Mouse (Mus musculus): Measurements from ENCODE around the gene Vmn1r188. TPM values are rescaled to one million over a fixed set of nuclear protein-coding genes. Genes with fewer than 3 reads are reported as not detected.
"Not testable (repeated sequence)": the region's sequence is repeated elsewhere in the genome, so short reads cannot be mapped to it uniquely, and the experiment has no call there.

Vmn1r188 gene
- polyA plus RNA-seq, 1 experiment from 2014 or later, result not detected

DNA sequence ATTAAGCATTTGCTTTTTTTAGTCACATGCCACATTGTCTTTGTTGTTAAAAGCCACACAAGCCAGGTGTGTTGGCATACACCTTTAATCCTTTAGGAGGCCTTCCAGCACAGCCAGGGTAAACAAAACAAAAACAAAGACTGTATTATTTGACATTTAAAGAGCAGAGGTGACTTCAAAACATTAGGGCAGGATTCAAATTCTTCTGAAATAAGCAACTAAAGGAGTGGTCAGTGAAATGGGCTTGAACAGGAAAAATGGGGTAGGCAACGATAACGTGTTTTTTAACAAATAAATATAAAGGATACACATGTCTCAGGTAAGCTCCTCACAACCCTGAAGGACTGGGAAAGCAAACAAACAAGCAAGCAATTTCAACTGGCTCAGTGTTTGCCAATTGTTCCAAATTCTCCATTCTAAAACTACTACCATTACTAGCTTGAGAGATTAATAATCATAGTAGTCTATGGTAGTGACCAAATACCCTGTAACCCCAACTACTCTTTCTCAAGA, 44.2 kb upstream of the Vmn1r188 start:
- peak overlapping the region; percentile 73 for H3K9ac ChIP-seq (ENCODE audit: low read depth, low read length)
- peak overlapping the region; percentile 40 for H3K4me3 ChIP-seq (ENCODE audit: low read depth, low read length)
- peaks cover 22% of the 10 kb centered on the region for H3K4me1 ChIP-seq (replicated peaks; ENCODE audit: control insufficient read depth, insufficient read depth, low read length)
- no peaks in the 10 kb centered on the region for H3K36me3 ChIP-seq (ENCODE audit: control insufficient read depth, insufficient read depth, low read length)
- 5% methylated on average over 2 of the region's 2 CpGs for WGBS
- no peaks in the 10 kb centered on the region for H3K27me3 ChIP-seq (replicated peaks; ENCODE audit: control insufficient read depth, insufficient read depth, low read length)
- DNase-seq (ENCODE audit: low spot score), result no peak
- H3K9me3 ChIP-seq (ENCODE audit: control insufficient read depth, low read length), result no peaks in the 10 kb centered on the region
- H3K27ac ChIP-seq (ENCODE audit: low read depth, low read length), result peak overlapping the region; percentile 99
- H3K4me2 ChIP-seq, result peak overlapping the region; percentile 71
- no peak for ATAC-seq (replicated peaks; ENCODE audit: low FRiP score)

DNA sequence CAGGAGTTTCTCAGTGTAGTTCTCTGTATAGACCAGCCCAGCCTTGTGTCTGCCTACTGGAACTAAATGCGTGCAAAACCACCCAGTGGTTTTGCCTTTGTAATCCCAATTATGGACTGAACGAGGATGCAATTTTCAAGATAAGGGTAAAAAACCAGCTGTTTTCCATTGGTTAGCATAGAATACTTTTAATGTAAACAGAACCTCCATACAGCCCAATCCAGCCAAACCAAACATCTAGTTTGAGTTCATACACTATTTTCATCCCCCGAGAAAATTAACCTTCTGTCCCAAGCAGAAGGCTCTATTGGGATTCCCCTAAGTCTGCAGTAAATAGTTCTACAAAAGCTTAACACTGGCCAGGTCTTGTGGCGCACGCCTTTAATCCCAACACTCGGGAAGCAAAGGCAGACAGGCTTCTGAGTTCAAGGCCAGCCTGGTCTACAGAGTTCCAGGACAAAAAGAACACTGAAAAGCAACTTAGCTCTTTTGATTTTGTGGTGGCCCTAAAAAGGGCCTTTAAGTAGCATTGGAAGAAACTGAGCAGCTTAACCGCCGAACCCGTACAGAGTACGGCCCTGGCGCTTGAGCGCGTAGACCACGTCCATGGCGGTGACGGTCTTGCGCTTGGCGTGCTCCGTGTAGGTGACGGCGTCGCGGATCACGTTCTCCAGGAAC, 43.6 kb upstream of the Vmn1r188 start:
- H3K9ac ChIP-seq (ENCODE audit: low read depth, low read length), result peak overlapping the region; percentile 73
- H3K4me1 ChIP-seq (replicated peaks; ENCODE audit: control insufficient read depth, insufficient read depth, low read length), result peaks cover 22% of the 10 kb centered on the region
- peak overlapping the region; percentile 40 for H3K4me3 ChIP-seq (ENCODE audit: low read depth, low read length)
- peak; percentile 49 for ATAC-seq (replicated peaks; ENCODE audit: low FRiP score)
- H3K9me3 ChIP-seq (ENCODE audit: control insufficient read depth, low read length), result no peaks in the 10 kb centered on the region
- WGBS, result under 1% methylated on average over 17 of the region's 24 CpGs
- peak overlapping the region; percentile 99 for H3K27ac ChIP-seq (ENCODE audit: low read depth, low read length)
- DNase-seq (ENCODE audit: low spot score), result peak; percentile 68
- H3K4me2 ChIP-seq, result peak overlapping the region; percentile 71
- H3K36me3 ChIP-seq (ENCODE audit: control insufficient read depth, insufficient read depth, low read length), result no peaks in the 10 kb centered on the region
- no peaks in the 10 kb centered on the region for H3K27me3 ChIP-seq (replicated peaks; ENCODE audit: control insufficient read depth, insufficient read depth, low read length)

DNA sequence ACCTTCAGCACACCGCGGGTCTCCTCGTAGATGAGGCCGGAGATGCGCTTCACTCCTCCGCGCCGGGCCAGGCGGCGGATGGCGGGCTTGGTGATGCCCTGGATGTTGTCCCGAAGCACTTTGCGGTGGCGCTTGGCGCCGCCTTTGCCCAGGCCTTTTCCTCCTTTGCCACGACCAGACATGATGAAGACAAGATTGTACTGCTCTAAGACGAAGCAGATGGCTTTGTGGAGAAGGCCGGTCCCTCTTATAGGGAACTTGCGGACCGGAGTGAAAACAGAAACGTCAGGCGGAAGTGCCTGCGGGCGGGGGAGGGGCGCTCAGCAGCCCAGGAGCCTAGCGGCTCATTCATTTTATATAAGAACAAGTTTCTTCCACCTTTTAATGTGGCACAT, 43.1 kb upstream of the Vmn1r188 start, which contains the start of gene Hist1h4i:
Hist1h4i (minus strand) TSS at position 221 of the 395 bp plus-strand sequence.
- H3K9me3 ChIP-seq (ENCODE audit: control insufficient read depth, low read length); H3K36me3 ChIP-seq (ENCODE audit: control insufficient read depth, insufficient read depth, low read length); H3K27me3 ChIP-seq (replicated peaks; ENCODE audit: control insufficient read depth, insufficient read depth, low read length): not testable (repeated sequence)
- DNase-seq (ENCODE audit: low spot score) (peak; percentile 95), ATAC-seq (replicated peaks; ENCODE audit: low FRiP score) (peak; percentile 61)
- peak within 1 kb of the TSS; percentile 46 for H3K4me3 ChIP-seq (ENCODE audit: low read depth, low read length)
- H3K4me2 ChIP-seq, result peak within 1 kb of the TSS; percentile 71
- peaks cover 22% of the 10 kb centered on the region for H3K4me1 ChIP-seq (replicated peaks; ENCODE audit: control insufficient read depth, insufficient read depth, low read length)
- peak within 1 kb of the TSS; percentile 99 for H3K27ac ChIP-seq (ENCODE audit: low read depth, low read length)
- H3K9ac ChIP-seq (ENCODE audit: low read depth, low read length), result peak within 1 kb of the TSS; percentile 80
- whole genome bisulfite sequencing, result under 1% methylated on average over 23 of the region's 27 CpGs

DNA sequence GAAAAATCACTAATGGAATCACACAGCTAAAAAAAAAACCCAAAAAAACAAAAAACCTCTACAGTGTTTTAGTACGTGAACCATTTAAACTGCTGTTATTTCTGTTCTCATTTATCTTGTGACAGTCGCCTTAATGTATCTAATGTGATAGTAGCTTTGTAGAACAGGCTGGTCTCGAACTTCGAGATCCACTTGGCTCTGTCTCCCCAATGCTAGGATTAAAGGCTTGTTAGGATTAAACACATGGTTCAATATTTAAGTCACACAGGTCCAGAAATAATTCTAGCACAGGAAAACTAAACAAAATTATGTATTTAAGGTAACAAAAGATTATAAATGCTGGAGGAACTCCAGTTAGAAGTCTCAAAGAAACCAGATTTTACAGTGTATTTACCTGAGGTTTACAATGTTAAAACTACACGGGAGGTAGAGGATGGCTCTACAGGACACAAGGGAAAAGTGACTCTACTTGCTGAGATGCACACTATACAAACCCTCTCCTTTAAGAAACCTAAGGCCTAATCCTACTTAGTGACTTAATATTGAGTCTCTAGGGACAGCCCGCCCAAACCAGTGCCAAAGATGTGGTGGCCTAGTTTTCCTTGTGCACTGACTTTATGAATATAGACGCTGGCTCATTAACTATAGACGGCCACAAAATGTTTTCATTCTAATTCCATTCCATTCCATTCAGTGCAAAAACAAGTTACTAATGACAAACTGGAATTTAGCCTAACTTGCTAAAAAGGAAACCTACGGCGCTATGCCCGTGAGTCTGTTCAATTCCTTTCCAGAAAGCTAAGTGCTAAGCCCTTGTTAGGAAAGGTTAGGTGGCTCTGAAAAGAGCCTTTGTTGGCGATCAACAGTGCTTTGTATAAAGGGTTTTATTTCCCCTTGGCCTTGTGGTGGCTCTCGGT, 42.3 kb upstream of the Vmn1r188 start:
- ATAC-seq (replicated peaks; ENCODE audit: low FRiP score) (no peak), DNase-seq (ENCODE audit: low spot score) (peak; percentile 51)
- no peaks in the 10 kb centered on the region for H3K27me3 ChIP-seq (replicated peaks; ENCODE audit: control insufficient read depth, insufficient read depth, low read length)
- H3K4me3 ChIP-seq (ENCODE audit: low read depth, low read length), result peak overlapping the region; percentile 46
- H3K36me3 ChIP-seq (ENCODE audit: control insufficient read depth, insufficient read depth, low read length), result no peaks in the 10 kb centered on the region
- H3K4me1 ChIP-seq (replicated peaks; ENCODE audit: control insufficient read depth, insufficient read depth, low read length), result peaks cover 17% of the 10 kb centered on the region
- 5% methylated on average over 13 of the region's 13 CpGs for WGBS
- no peaks in the 10 kb centered on the region for H3K9me3 ChIP-seq (ENCODE audit: control insufficient read depth, low read length)
- peak overlapping the region; percentile 80 for H3K9ac ChIP-seq (ENCODE audit: low read depth, low read length)
- peak overlapping the region; percentile 99 for H3K27ac ChIP-seq (ENCODE audit: low read depth, low read length)
- peak overlapping the region; percentile 71 for H3K4me2 ChIP-seq

DNA sequence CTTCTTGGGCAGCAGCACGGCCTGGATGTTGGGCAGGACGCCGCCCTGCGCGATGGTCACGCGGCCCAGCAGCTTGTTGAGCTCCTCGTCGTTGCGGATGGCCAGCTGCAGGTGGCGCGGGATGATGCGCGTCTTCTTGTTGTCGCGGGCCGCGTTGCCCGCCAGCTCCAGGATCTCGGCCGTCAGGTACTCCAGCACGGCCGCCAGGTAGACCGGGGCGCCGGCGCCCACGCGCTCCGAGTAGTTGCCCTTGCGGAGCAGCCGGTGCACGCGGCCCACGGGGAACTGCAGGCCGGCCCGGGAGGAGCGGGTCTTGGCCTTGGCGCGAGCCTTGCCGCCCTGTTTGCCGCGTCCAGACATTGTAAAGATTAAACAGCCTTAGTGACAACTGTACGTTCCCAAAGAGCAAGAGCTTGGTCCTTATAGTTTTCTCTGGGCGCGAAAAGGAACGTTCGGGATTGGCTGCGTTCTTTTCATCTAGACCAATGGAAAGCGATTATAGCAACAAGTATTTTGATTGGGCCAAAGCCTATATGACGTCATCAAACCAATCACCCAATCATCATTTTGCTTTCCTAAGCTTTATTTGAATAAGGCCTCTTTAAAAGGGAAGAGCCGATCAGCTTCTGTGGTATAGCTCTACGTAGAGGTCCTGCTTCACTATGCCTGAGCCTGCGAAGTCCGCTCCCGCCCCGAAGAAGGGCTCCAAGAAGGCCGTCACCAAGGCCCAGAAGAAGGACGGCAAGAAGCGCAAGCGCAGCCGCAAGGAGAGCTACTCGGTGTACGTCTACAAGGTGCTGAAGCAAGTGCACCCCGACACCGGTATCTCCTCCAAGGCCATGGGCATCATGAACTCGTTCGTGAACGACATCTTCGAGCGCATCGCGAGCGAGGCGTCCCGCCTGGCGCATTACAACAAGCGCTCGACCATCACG, 41.4 kb upstream of the Vmn1r188 start, which contains the start of the genes Hist1h2ag and Hist1h2bj:
Hist1h2ag (minus strand) TSS at position 377 of the 935 bp plus-strand sequence.
Hist1h2bj (plus strand) TSS at position 647 of the 935 bp plus-strand sequence.
- peak within 1 kb of the TSS; percentile 46 for H3K4me3 ChIP-seq (ENCODE audit: low read depth, low read length)
- H3K36me3 ChIP-seq (ENCODE audit: control insufficient read depth, insufficient read depth, low read length); H3K9me3 ChIP-seq (ENCODE audit: control insufficient read depth, low read length); H3K27me3 ChIP-seq (replicated peaks; ENCODE audit: control insufficient read depth, insufficient read depth, low read length): not testable (repeated sequence)
- WGBS, result under 1% methylated on average over 40 of the region's 80 CpGs
- peak within 1 kb of the TSS; percentile 80 for H3K9ac ChIP-seq (ENCODE audit: low read depth, low read length)
- peak within 1 kb of the TSS; percentile 71 for H3K4me2 ChIP-seq
- ATAC-seq (replicated peaks; ENCODE audit: low FRiP score), result peak; percentile 81
- H3K4me1 ChIP-seq (replicated peaks; ENCODE audit: control insufficient read depth, insufficient read depth, low read length), result peaks cover 10% of the 10 kb centered on the region
- DNase-seq (ENCODE audit: low spot score), result peak; percentile 80
- H3K27ac ChIP-seq (ENCODE audit: low read depth, low read length), result peak within 1 kb of the TSS; percentile 99

DNA sequence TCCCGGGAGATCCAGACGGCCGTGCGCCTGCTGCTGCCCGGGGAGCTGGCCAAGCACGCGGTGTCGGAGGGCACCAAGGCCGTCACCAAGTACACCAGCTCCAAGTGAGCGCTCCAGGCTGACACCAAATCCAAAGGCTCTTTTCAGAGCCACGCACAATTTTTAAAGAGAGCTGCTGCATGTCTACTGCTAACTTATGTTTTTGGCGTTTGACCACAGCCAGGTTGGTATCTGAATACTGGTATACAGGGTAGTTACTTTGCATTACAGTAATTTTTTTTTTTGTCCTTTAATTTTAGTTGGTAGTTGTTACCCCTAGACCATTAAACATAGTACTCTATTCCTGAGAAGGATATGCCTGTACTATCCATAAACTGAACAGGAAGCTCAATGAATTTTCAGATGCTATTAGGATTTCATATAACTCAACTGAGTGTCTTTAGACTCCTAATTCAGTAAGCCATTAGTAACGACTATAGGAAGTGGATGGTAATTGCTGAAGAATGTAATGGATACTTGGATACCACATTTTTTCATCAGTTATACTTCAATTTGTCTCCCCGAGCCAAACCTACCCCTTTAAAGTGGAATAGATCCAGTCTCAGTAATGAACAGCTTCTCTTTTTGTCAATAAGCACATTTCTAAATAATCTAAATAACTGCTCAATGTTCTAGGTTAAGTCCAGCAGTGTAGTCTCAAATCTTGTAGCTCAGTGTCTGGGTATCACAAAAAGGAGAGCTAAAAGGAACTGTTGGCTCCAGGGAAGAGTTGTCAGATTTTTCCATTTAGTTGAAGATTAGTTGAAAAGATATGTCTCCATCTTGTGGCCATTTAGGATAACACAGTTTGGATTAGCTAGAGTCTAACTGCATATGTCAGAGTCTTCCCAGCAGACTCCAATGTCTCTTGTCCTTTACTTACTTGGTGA, 40.5 kb upstream of the Vmn1r188 start:
- peak; percentile 52 for DNase-seq (ENCODE audit: low spot score)
- peaks cover 8% of the 10 kb centered on the region for H3K4me1 ChIP-seq (replicated peaks; ENCODE audit: control insufficient read depth, insufficient read depth, low read length)
- peak; percentile 13 for ATAC-seq (replicated peaks; ENCODE audit: low FRiP score)
- no peaks in the 10 kb centered on the region for H3K9me3 ChIP-seq (ENCODE audit: control insufficient read depth, low read length)
- peak overlapping the region; percentile 60 for H3K9ac ChIP-seq (ENCODE audit: low read depth, low read length)
- no peaks in the 10 kb centered on the region for H3K27me3 ChIP-seq (replicated peaks; ENCODE audit: control insufficient read depth, insufficient read depth, low read length)
- peak overlapping the region; percentile 64 for H3K4me2 ChIP-seq
- H3K27ac ChIP-seq (ENCODE audit: low read depth, low read length), result peak overlapping the region; percentile 92
- peak overlapping the region; percentile 40 for H3K4me3 ChIP-seq (ENCODE audit: low read depth, low read length)
- no peaks in the 10 kb centered on the region for H3K36me3 ChIP-seq (ENCODE audit: control insufficient read depth, insufficient read depth, low read length)
- 1% methylated on average over 9 of the region's 14 CpGs for WGBS

DNA sequence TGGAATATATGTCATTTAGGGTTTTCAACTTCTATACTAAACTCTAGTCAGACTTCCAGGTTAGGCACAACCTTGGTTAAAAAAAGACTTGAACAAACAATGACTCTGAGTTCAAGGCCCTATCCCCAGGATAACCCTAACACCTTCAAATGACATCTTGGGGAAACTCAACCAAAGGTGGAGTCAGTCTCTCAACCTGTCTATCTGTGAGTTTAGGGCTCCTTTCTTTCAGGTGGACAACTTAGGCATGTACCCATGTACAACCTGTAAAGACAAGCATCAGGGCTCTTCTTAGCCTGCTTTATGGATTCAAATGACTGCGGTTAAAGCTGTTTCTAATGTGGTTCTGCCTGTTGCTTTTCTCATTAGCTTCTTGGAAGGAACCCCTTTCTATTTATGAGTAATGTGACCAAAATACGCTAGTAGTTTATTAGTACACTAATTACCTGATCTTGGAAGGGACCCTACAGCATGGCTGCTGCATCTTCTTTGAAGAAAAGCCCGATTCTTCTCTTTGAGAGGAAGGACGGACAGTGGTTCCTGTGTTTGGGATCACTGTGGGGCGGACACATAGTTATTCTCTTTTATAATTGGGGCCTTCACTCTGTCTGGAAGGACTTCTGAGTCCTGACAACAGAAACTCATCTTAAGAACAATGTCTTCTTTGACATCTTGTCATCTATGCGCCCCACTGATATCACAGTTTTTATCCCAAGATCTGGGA, 39.6 kb upstream of the Vmn1r188 start:
- Histone ChIP-seq H3K27ac (ENCODE audit: low read depth, low read length) (peak overlapping the region; percentile 92), H3K27me3 (replicated peaks; ENCODE audit: control insufficient read depth, insufficient read depth, low read length) (no peaks in the 10 kb centered on the region), H3K4me3 (ENCODE audit: low read depth, low read length) (peak overlapping the region; percentile 40), H3K9ac (ENCODE audit: low read depth, low read length) (peak overlapping the region; percentile 47), H3K4me2 (peak overlapping the region; percentile 64), H3K36me3 (ENCODE audit: control insufficient read depth, insufficient read depth, low read length) (no peaks in the 10 kb centered on the region), H3K9me3 (ENCODE audit: control insufficient read depth, low read length) (no peaks in the 10 kb centered on the region), H3K4me1 (replicated peaks; ENCODE audit: control insufficient read depth, insufficient read depth, low read length) (peaks cover 8% of the 10 kb centered on the region)
- DNase-seq (ENCODE audit: low spot score) (no peak), ATAC-seq (replicated peaks; ENCODE audit: low FRiP score) (no peak)
- 91% methylated on average over 6 of the region's 6 CpGs for WGBS
